Mouse (Mus musculus): ENCODE measurements around the gene Fras1. TPM values are rescaled to one million over a fixed set of nuclear protein-coding genes. Genes with fewer than 3 reads are reported as not detected.
A peak's percentile ranks its signal among the peaks of the same experiment; 100 is the strongest.

Gene Fras1
- polyA plus RNA-seq, 1 experiment from 2014 or later: 17.0 TPM

- Histone ChIP-seq H3K4me3 (replicated peaks) (no peak overlapping the region), H3K27me3 (replicated peaks) (no peaks in the 10 kb centered on the region), H3K9ac (no peak overlapping the region), H3K36me3 (no peaks in the 10 kb centered on the region), H3K9me3 (no peaks in the 10 kb centered on the region), H3K4me2 (replicated peaks) (peak overlapping the region; percentile 30; the same call in 1 of the 2 replicates), H3K27ac (peak overlapping the region; percentile 59; the same call in 1 of the 2 replicates), H3K4me1 (replicated peaks) (peaks cover under 1% of the 10 kb centered on the region)
- 40% methylated on average over 11 of the region's 11 CpGs for WGBS
- ATAC-seq: peak; percentile 85
Measured at GRCm38 (mm10) chr5:96412754-96413394, 39.1 kb downstream of the Fras1 start.

GRCm38 (mm10) chr5:96417121-96417520 lies 43.4 kb downstream of the Fras1 start:
- Histone ChIP-seq H3K9me3 (no peaks in the 10 kb centered on the region), H3K36me3 (no peaks in the 10 kb centered on the region), H3K4me2 (replicated peaks) (no peak overlapping the region), H3K27me3 (replicated peaks) (no peaks in the 10 kb centered on the region), H3K27ac (no peak overlapping the region), H3K9ac (no peak overlapping the region), H3K4me1 (replicated peaks) (no peaks in the 10 kb centered on the region; the same call in none of the 2 replicates), H3K4me3 (replicated peaks) (no peak overlapping the region)
- no peak for ATAC-seq
- 73% methylated on average over 4 of the region's 4 CpGs for whole genome bisulfite sequencing

DNA sequence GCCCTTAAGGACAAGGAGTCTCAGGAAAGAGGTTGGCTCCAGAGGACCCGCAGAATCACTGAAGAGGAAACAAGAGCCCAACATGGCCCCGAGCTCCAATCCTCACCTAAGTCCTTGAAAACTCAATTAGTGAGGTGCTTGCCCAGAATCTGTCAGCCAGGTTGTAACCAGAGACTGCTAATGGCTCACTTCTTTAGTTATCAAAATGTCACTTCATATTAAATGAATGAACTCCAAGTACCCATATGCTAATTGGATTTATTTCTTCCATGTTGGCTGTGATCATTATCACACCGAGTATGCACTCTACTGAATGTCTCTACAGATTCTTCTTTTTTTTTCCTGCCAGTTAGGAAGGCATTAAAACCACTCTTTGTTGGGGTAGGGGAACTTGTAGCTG lies 47.8 kb downstream of the Fras1 start:
- no peak overlapping the region for H3K4me2 ChIP-seq (replicated peaks)
- H3K4me3 ChIP-seq (replicated peaks): no peak overlapping the region
- no peaks in the 10 kb centered on the region for H3K36me3 ChIP-seq
- H3K4me1 ChIP-seq (replicated peaks): no peaks in the 10 kb centered on the region
- H3K27ac ChIP-seq: no peak overlapping the region
- no peak for ATAC-seq
- H3K27me3 ChIP-seq (replicated peaks): no peaks in the 10 kb centered on the region
- WGBS: 88% methylated on average over 3 of the region's 3 CpGs
- no peaks in the 10 kb centered on the region for H3K9me3 ChIP-seq
- H3K9ac ChIP-seq: no peak overlapping the region

DNA sequence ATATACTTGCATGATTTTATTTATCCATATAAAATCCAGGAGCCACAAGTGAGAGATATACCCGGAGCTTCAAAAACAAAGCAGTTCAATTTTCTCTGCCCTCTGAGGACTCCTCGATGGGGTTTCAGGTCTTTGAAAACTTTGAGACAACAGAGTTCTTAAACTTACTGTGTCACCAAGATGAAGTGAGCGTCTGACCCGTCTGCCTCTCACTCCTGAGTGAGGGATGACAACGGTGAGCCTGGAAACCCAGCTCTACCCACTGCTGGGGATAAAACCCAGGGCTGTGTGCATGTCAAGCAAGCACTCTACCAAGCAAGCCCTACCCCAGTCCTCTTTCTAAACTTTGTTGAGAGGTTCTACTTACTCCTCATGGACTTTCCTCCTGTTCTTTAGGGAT lies 49.0 kb downstream of the Fras1 start:
- Histone ChIP-seq H3K9ac (no peak overlapping the region), H3K4me1 (replicated peaks) (no peaks in the 10 kb centered on the region), H3K4me2 (replicated peaks) (no peak overlapping the region), H3K9me3 (no peaks in the 10 kb centered on the region), H3K36me3 (no peaks in the 10 kb centered on the region), H3K27me3 (replicated peaks) (no peaks in the 10 kb centered on the region), H3K4me3 (replicated peaks) (no peak overlapping the region), H3K27ac (no peak overlapping the region)
- no peak for ATAC-seq
- WGBS: 90% methylated on average over 5 of the region's 5 CpGs

DNA sequence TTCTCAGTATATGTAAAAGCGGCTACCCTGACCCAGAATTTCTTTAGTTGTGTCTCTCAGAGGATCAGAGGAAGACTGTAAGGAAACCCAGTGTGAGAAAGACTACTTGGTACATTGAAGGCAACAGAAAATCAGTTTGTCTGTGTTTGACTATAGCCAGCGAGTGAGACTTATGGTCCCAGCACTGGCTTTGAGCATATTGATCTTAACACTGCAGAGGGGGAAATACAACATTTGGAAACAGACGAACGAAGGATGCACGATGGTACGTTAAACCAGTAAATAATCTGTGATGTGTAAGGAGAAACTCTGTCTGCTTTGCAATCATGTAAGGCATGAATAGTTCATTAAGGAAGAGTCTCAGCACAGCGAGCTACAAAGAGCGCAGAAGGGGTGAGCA lies 51.6 kb downstream of the Fras1 start:
- no peaks in the 10 kb centered on the region for H3K9me3 ChIP-seq
- no peaks in the 10 kb centered on the region for H3K27me3 ChIP-seq (replicated peaks)
- ATAC-seq: no peak
- no peak overlapping the region for H3K27ac ChIP-seq
- 0 out of 2 replicates have a peak, but pooled peaks cover 2% of the 10 kb centered on the region for H3K4me1 ChIP-seq (replicated peaks)
- H3K4me2 ChIP-seq (replicated peaks): no peak overlapping the region
- no peak overlapping the region for H3K4me3 ChIP-seq (replicated peaks)
- no peak overlapping the region for H3K9ac ChIP-seq
- H3K36me3 ChIP-seq: no peaks in the 10 kb centered on the region
- WGBS: 97% methylated on average over 8 of the region's 8 CpGs

GRCm38 (mm10) chr5:96429532-96430141 lies 55.9 kb downstream of the Fras1 start:
- 30% methylated on average over 13 of the region's 13 CpGs for WGBS

GRCm38 (mm10) chr5:96437870-96438269 lies 64.1 kb downstream of the Fras1 start:
- H3K36me3 ChIP-seq: no peaks in the 10 kb centered on the region
- H3K9ac ChIP-seq: no peak overlapping the region
- H3K4me3 ChIP-seq (replicated peaks): no peak overlapping the region
- no peaks in the 10 kb centered on the region for H3K4me1 ChIP-seq (replicated peaks)
- H3K27me3 ChIP-seq (replicated peaks): no peaks in the 10 kb centered on the region
- 79% methylated on average over 4 of the region's 4 CpGs for WGBS
- no peak overlapping the region for H3K4me2 ChIP-seq (replicated peaks)
- no peaks in the 10 kb centered on the region for H3K9me3 ChIP-seq
- ATAC-seq: no peak
- H3K27ac ChIP-seq: no peak overlapping the region

More at GRCm38 (mm10) chr5:96429532-96430141, 55.9 kb downstream of the Fras1 start:
- H3K27me3 ChIP-seq (replicated peaks): no peaks in the 10 kb centered on the region
- H3K4me3 ChIP-seq (replicated peaks): no peak overlapping the region
- H3K9me3 ChIP-seq: no peaks in the 10 kb centered on the region
- H3K4me2 ChIP-seq (replicated peaks): peak overlapping the region; percentile 35
- H3K4me1 ChIP-seq (replicated peaks): 0 out of 2 replicates have a peak, but pooled peaks cover 2% of the 10 kb centered on the region
- H3K27ac ChIP-seq: no peak overlapping the region
- no peak overlapping the region for H3K9ac ChIP-seq
- H3K36me3 ChIP-seq: no peaks in the 10 kb centered on the region
- ATAC-seq: peak; percentile 57

GRCm38 (mm10) chr5:96439811-96440210 lies 66.1 kb downstream of the Fras1 start:
- 96% methylated on average over 4 of the region's 4 CpGs for WGBS
- H3K4me1 ChIP-seq (replicated peaks): no peaks in the 10 kb centered on the region
- no peak for ATAC-seq
- no peak overlapping the region for H3K4me3 ChIP-seq (replicated peaks)
- no peak overlapping the region for H3K27ac ChIP-seq
- H3K36me3 ChIP-seq: no peaks in the 10 kb centered on the region
- no peak overlapping the region for H3K4me2 ChIP-seq (replicated peaks)
- no peaks in the 10 kb centered on the region for H3K9me3 ChIP-seq
- H3K9ac ChIP-seq: no peak overlapping the region
- no peaks in the 10 kb centered on the region for H3K27me3 ChIP-seq (replicated peaks)

DNA sequence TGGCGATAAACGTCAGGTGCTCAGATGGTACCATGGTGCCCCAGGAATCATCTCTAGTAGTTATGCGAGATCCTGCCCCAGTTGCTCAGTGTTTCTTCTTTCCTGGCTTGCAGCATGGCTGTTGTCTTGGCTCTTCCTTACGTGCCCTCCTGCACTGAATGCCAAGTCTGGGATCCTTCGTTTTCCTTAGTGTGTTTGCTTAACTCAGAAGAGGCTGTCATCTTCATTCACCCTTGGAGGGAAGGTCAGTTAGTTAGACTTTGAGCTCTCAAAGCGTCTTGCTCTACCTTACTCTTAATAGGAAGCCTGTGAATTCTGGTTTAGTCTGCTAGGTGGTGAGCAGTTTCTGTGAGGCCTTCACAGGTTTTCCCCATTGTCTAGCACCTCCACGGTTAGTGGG lies 73.7 kb downstream of the Fras1 start:
- Histone ChIP-seq H3K4me1 (replicated peaks) (no peaks in the 10 kb centered on the region), H3K36me3 (no peaks in the 10 kb centered on the region), H3K4me3 (replicated peaks) (no peak overlapping the region), H3K27me3 (replicated peaks) (no peaks in the 10 kb centered on the region), H3K27ac (no peak overlapping the region), H3K9me3 (no peaks in the 10 kb centered on the region), H3K4me2 (replicated peaks) (no peak overlapping the region), H3K9ac (no peak overlapping the region)
- WGBS: 81% methylated on average over 7 of the region's 7 CpGs
- no peak for ATAC-seq

DNA sequence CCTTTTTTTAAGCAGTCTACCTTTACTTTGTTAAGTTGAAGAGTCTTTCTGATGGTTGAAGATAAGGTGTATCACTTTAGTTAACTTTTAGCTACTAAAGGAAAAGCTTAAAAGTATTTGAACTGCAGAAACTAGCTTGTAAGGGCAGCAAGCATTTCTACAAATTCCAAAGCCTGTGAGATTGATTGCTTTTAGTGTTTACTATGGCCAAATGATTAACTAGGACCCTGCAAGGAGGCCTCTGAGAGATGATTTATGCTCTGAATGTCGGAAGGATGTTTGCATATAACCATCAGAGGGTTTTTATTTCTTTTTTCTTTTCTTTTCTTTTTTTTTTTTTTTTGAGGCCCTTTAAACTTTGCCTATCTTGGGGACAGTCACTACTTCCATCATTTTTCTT lies 78.3 kb downstream of the Fras1 start:
- Histone ChIP-seq H3K9ac (no peak overlapping the region), H3K27me3 (replicated peaks) (no peaks in the 10 kb centered on the region), H3K4me2 (replicated peaks) (no peak overlapping the region), H3K9me3 (no peaks in the 10 kb centered on the region), H3K36me3 (no peaks in the 10 kb centered on the region), H3K4me3 (replicated peaks) (no peak overlapping the region), H3K27ac (0 out of 2 replicates have a peak overlapping the region, but pooled peaks have one; percentile 24), H3K4me1 (replicated peaks) (0 out of 2 replicates have a peak, but pooled peaks cover 11% of the 10 kb centered on the region)
- WGBS: 14% methylated on average over 1 of the region's 1 CpGs
- ATAC-seq: peak; percentile 83

GRCm38 (mm10) chr5:96453386-96453785 lies 79.6 kb downstream of the Fras1 start:
- Histone ChIP-seq H3K9me3 (no peaks in the 10 kb centered on the region), H3K4me2 (replicated peaks) (no peak overlapping the region), H3K9ac (no peak overlapping the region), H3K4me3 (replicated peaks) (no peak overlapping the region), H3K27ac (peak overlapping the region; percentile 28; the same call in 1 of the 2 replicates), H3K4me1 (replicated peaks) (0 out of 2 replicates have a peak, but pooled peaks cover 11% of the 10 kb centered on the region), H3K27me3 (replicated peaks) (no peaks in the 10 kb centered on the region), H3K36me3 (no peaks in the 10 kb centered on the region)
- ATAC-seq: peak; percentile 30; the same call in 1 of the 2 replicates
- WGBS: 70% methylated on average over 5 of the region's 5 CpGs

DNA sequence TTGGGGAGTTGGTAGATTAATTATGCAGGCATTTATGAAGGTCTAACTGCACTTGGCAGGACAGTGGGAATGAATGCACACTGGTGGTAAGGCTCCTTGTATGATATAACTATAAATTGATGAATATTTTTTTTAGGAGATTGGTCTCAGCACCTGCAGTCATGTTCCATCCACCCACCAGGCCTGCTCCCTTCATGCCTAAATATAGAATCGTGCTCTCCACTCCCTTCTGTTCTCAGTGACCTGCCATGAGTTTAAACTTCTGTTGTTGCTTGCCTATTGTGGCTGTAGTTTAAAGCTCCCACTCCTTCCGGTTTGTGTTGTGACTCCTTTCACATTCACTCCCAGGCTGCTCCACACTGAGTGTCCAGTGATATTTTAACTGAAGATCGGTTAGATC lies 80.7 kb downstream of the Fras1 start:
- H3K27ac ChIP-seq: no peak overlapping the region
- H3K9me3 ChIP-seq: no peaks in the 10 kb centered on the region
- H3K27me3 ChIP-seq (replicated peaks): no peaks in the 10 kb centered on the region
- no peak overlapping the region for H3K4me2 ChIP-seq (replicated peaks)
- 68% methylated on average over 3 of the region's 3 CpGs for WGBS
- ATAC-seq: no peak
- H3K36me3 ChIP-seq: no peaks in the 10 kb centered on the region
- H3K4me1 ChIP-seq (replicated peaks): 0 out of 2 replicates have a peak, but pooled peaks cover 11% of the 10 kb centered on the region
- H3K4me3 ChIP-seq (replicated peaks): no peak overlapping the region
- no peak overlapping the region for H3K9ac ChIP-seq

GRCm38 (mm10) chr5:96455241-96455640 lies 81.5 kb downstream of the Fras1 start:
- WGBS: 72% methylated on average over 2 of the region's 2 CpGs
- ATAC-seq: no peak
- Histone ChIP-seq H3K27me3 (replicated peaks) (no peaks in the 10 kb centered on the region), H3K9ac (no peak overlapping the region), H3K4me2 (replicated peaks) (no peak overlapping the region), H3K4me1 (replicated peaks) (0 out of 2 replicates have a peak, but pooled peaks cover 13% of the 10 kb centered on the region), H3K4me3 (replicated peaks) (no peak overlapping the region), H3K36me3 (no peaks in the 10 kb centered on the region), H3K27ac (no peak overlapping the region), H3K9me3 (no peaks in the 10 kb centered on the region)

Data from intestine, embryonic 15.5 days (tissue).